Mouse (Mus musculus) hindbrain, postnatal 0 days (tissue): ENCODE measurements around the gene Coq8b. TPM values are rescaled to one million over a fixed set of nuclear protein-coding genes. Genes with fewer than 3 reads are reported as not detected.

Source experiments
- ATAC-seq: fragments of 200-750 bp; cut with Nextera tagmentation; 2 replicates; pipeline ENCODE4 v1.8.0; 2017; ENCODE audit warnings: mild to moderate bottlenecking, moderate TSS enrichment, moderate library complexity
- DNase-seq: peaks from one replicate; pipeline ENCODE4 v3.0.0-alpha.2; 2015; ENCODE audit warnings: low spot score
- H3K27ac ChIP-seq: fragments of 300-500 bp; sonication (generic); 2 replicates; pipeline ENCODE4 v1.5.1; 2014; ENCODE audit warnings: mild to moderate bottlenecking
- H3K27me3 ChIP-seq: fragments of 300-500 bp; sonication (generic); 2 replicates; pipeline ENCODE4 v1.6.1; 2014; ENCODE audit warnings: low read length, mixed read lengths; ENCODE audit not compliant: insufficient read depth
- H3K36me3 ChIP-seq: fragments of 300-500 bp; sonication (generic); 2 replicates; pipeline ENCODE4 v1.6.1; 2014; ENCODE audit warnings: low read length, mixed read lengths; ENCODE audit not compliant: insufficient read depth
- H3K4me1 ChIP-seq: fragments of 300-500 bp; sonication (generic); 2 replicates; pipeline ENCODE4 v1.6.1; 2014; ENCODE audit warnings: antibody characterized with exemption, low read length, mixed read lengths; ENCODE audit not compliant: insufficient read depth
- H3K4me2 ChIP-seq: fragments of 300-500 bp; sonication (generic); 2 replicates; pipeline ENCODE4 v1.6.1; 2014; ENCODE audit warnings: low read depth, mild to moderate bottlenecking, low read length, moderate library complexity, mixed read lengths
- H3K4me3 ChIP-seq: fragments of 300-500 bp; sonication (generic); 2 replicates; pipeline ENCODE4 v1.5.1; 2014; ENCODE audit warnings: low read length
- H3K9ac ChIP-seq: fragments of 300-500 bp; sonication (generic); replicated peaks from 2 replicates; pipeline ENCODE4 v1.6.1; 2014; ENCODE audit warnings: mild to moderate bottlenecking, low read length, moderate library complexity, mixed read lengths
- H3K9me3 ChIP-seq: fragments of 300-500 bp; sonication (generic); 2 replicates; pipeline ENCODE4 v1.6.1; 2016; ENCODE audit warnings: low read length, mixed read lengths
- CTCF ChIP-seq: IDR thresholded peaks from 2 replicates; pipeline ENCODE4 v1.5.1; 2016; ENCODE audit warnings: antibody characterized with exemption, control low read depth, low read depth
- WGBS: fragments of 180-500 bp; shearing (Covaris S2); extraction: QIAGEN DNeasy Blood & Tissue Kit; methylation state at CpG from one replicate; pipeline ENCODE4 v1.1.7; 2014; 5-methylcytosine and 5-hydroxymethylcytosine counted together
- polyA plus RNA-seq: library from polyadenylated mRNA; unstranded; fragments of >200 nt; fragmentation: Nextera tagmentation; extraction: Ambion mirVana; gene quantifications from 2 replicates; pipeline ENCODE4 v1.2.1, GENCODE M21; 2015
- total RNA-seq: library from RNA; depleted of rRNA; stranded (reverse); fragments of >200 nt; gene quantifications from 2 replicates; pipeline ENCODE4 v1.2.3, GENCODE M21; 2014; rRNA removed

Gene Coq8b
- total RNA-seq (26.5 and 27.6 TPM in 2 replicates), polyA plus RNA-seq (16.7 and 20.4 TPM in 2 replicates)

- H3K9ac ChIP-seq, result peak within 1 kb of the TSS; percentile 50
- H3K4me3 ChIP-seq, result peak within 1 kb of the TSS; percentile 53
- DNase-seq (peak; percentile 96), ATAC-seq (peak; percentile 93)
- TF ChIP-seq CTCF, result peak; percentile 54
- H3K27me3 ChIP-seq, result no peaks in the 10 kb centered on the region
- under 1% methylated on average over 25 of the region's 25 CpGs for WGBS
- peaks cover 4% of the 10 kb centered on the region; the same call in 1 of the 2 replicates for H3K4me1 ChIP-seq
- no peaks in the 10 kb centered on the region for H3K36me3 ChIP-seq
- H3K27ac ChIP-seq, result peak within 1 kb of the TSS; percentile 71
- peak within 1 kb of the TSS; percentile 80 for H3K4me2 ChIP-seq
- H3K9me3 ChIP-seq, result no peaks in the 10 kb centered on the region
Measured at GRCm38 (mm10) chr7:27232781-27233281, at the start of gene Coq8b. Coq8b (plus strand) TSS chr7:27233023.

GRCm38 (mm10) chr7:27184964-27185363 is 47.9 kb upstream of the Coq8b start:
- no peaks in the 10 kb centered on the region for H3K4me1 ChIP-seq
- H3K9ac ChIP-seq, result no peak overlapping the region
- peaks cover 46% of the 10 kb centered on the region for H3K36me3 ChIP-seq
- ATAC-seq (no peak), DNase-seq (peak; percentile 43)
- TF ChIP-seq CTCF, result peak; percentile 77
- WGBS, result 72% methylated on average over 3 of the region's 3 CpGs
- no peak overlapping the region for H3K27ac ChIP-seq
- H3K9me3 ChIP-seq, result no peaks in the 10 kb centered on the region
- no peak overlapping the region for H3K4me3 ChIP-seq
- H3K27me3 ChIP-seq, result no peaks in the 10 kb centered on the region
- no peak overlapping the region for H3K4me2 ChIP-seq

- Histone ChIP-seq H3K4me3 (no peak overlapping the region), H3K27ac (no peak overlapping the region), H3K4me1 (no peaks in the 10 kb centered on the region), H3K27me3 (no peaks in the 10 kb centered on the region), H3K9me3 (no peaks in the 10 kb centered on the region), H3K9ac (no peak overlapping the region), H3K36me3 (peaks cover 55% of the 10 kb centered on the region), H3K4me2 (no peak overlapping the region)
- ATAC-seq, result no peak
- no peak for DNase-seq
- no peak for TF ChIP-seq CTCF
- 97% methylated on average over 5 of the region's 5 CpGs for WGBS
Measured at GRCm38 (mm10) chr7:27185986-27186385, 46.8 kb upstream of the Coq8b start.

- H3K27ac ChIP-seq, result no peak overlapping the region
- no peak overlapping the region for H3K9ac ChIP-seq
- no peaks in the 10 kb centered on the region for H3K9me3 ChIP-seq
- H3K4me1 ChIP-seq, result peaks cover 6% of the 10 kb centered on the region
- ATAC-seq (no peak), DNase-seq (no peak)
- H3K4me3 ChIP-seq, result no peak overlapping the region
- 80% methylated on average over 10 of the region's 10 CpGs for WGBS
- H3K36me3 ChIP-seq, result peaks cover 86% of the 10 kb centered on the region
- peak; percentile 32; the same call in 1 of the 2 replicates for TF ChIP-seq CTCF
- no peak overlapping the region for H3K4me2 ChIP-seq
- no peaks in the 10 kb centered on the region for H3K27me3 ChIP-seq
Measured at GRCm38 (mm10) chr7:27189271-27189931, 43.4 kb upstream of the Coq8b start.

GRCm38 (mm10) chr7:27192434-27192833 is 40.4 kb upstream of the Coq8b start:
- DNase-seq, result no peak
- H3K4me2 ChIP-seq, result no peak overlapping the region

GRCm38 (mm10) chr7:27193731-27194130 is 39.1 kb upstream of the Coq8b start:
- Histone ChIP-seq H3K27me3 (no peaks in the 10 kb centered on the region), H3K36me3 (peaks cover 52% of the 10 kb centered on the region), H3K9me3 (no peaks in the 10 kb centered on the region), H3K4me2 (no peak overlapping the region), H3K4me3 (no peak overlapping the region), H3K9ac (no peak overlapping the region), H3K4me1 (peaks cover 13% of the 10 kb centered on the region), H3K27ac (no peak overlapping the region)
- 79% methylated on average over 4 of the region's 4 CpGs for WGBS
- DNase-seq (no peak), ATAC-seq (no peak)
- no peak for TF ChIP-seq CTCF

More at GRCm38 (mm10) chr7:27192434-27192833, 40.4 kb upstream of the Coq8b start:
- Histone ChIP-seq H3K4me1 (peaks cover 13% of the 10 kb centered on the region), H3K36me3 (peaks cover 61% of the 10 kb centered on the region), H3K9ac (no peak overlapping the region), H3K27ac (no peak overlapping the region), H3K4me3 (no peak overlapping the region), H3K27me3 (no peaks in the 10 kb centered on the region), H3K9me3 (no peaks in the 10 kb centered on the region)
- no peak for ATAC-seq
- WGBS, result 94% methylated on average over 5 of the region's 5 CpGs
- TF ChIP-seq CTCF, result no peak
